Mouse (Mus musculus) kidney, postnatal 4 days (tissue): Measurements from ENCODE around the gene 5830411N06Rik.
A peak's percentile ranks its signal among the peaks of the same experiment; 100 is the strongest.

Experiments
- DNase-seq, 2 experiments: peaks; one replicate each; pipeline ENCODE4 v3.0.0; 2021; ENCODE audit warnings: mixed read lengths in 2 of 2

5830411N06Rik gene

GRCm38 (mm10) chr7:140247216-140247615 is at the start of gene 5830411N06Rik:
Gene 5830411N06Rik (plus strand): TSS chr7:140247284.
- DNase-seq: no peak

GRCm38 (mm10) chr7:140201090-140201489 is 46.0 kb upstream of the 5830411N06Rik start:
- no peak for DNase-seq

DNA sequence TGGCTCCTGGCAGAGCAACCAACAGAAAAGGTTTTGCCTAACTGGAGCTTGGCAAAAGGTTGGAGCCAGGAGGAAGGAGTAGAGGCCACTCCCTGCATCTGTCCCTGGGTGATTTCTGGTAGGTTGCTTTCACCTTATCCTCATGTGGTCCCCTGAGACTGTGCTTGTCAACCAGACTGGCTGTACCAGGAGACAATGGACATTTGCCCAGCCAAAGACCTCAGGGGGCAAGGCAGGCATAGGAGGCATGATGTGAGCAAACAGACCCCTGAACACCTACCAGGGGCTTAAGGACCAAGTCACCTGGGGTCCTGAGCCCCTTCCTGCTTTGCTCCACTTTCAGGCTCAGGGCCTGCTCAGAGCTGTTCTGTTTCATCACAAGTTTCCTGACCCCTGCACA is 41.2 kb upstream of the 5830411N06Rik start, which contains the start of gene Olfr524:
Gene Olfr524, minus strand, starts transcription at position 101 of the 400 bp plus-strand sequence.
- DNase-seq: no peak

- no peak for DNase-seq
Measured at GRCm38 (mm10) chr7:140206904-140207303, 40.2 kb upstream of the 5830411N06Rik start.

GRCm38 (mm10) chr7:140208153-140208552 is 38.9 kb upstream of the 5830411N06Rik start:
- DNase-seq: no peak

DNA sequence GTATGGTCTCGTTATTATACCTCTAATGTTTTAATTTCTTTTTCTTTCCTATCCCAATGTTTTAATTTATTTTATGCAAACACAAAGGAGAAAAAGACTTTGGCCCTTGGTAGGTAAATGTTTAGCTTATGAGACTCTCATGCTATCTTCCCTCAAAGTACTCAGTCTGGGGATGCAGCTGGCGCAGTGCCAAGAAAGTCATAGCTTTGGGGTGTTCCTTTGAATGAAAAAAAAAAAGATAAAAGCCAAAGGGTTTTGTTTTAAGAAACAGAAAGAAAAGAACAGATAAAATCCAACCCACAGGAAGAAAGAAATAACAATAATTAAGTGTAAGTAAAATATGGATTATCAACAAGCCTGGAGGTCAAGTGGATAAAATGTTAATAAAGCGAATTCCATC is 38.4 kb upstream of the 5830411N06Rik start:
- DNase-seq: peak; percentile 20 to 36

- no peak for DNase-seq
Measured at GRCm38 (mm10) chr7:140213841-140214240, 33.2 kb upstream of the 5830411N06Rik start.

DNA sequence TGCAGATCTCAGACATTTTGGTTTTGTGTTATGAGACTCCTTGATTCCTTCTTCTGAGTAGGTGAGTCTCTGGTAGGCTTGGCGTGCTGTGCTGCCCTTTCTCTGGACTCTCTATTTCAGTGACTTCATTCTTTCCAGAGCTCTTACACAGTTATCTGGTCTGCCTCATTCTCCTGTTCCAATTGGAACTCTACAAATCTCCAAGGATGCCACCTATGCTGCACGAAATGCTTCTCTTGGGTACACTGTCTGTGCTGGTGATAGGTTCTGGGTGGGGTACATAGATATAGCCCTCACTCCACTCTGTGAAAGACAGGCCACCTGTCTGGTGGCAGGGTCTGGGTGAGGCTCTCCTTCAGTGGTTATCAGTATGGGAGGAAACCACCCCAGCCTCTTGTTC is 29.1 kb upstream of the 5830411N06Rik start, which contains the start of gene Cd163l1:
Gene Cd163l1, plus strand, starts transcription at position 301 of the 400 bp plus-strand sequence.
- no peak for DNase-seq

- peak; percentile 11 to 14 for DNase-seq
Measured at GRCm38 (mm10) chr7:140219268-140219667, 27.8 kb upstream of the 5830411N06Rik start.

- no peak for DNase-seq
Measured at GRCm38 (mm10) chr7:140220375-140220774, 26.7 kb upstream of the 5830411N06Rik start.

DNA sequence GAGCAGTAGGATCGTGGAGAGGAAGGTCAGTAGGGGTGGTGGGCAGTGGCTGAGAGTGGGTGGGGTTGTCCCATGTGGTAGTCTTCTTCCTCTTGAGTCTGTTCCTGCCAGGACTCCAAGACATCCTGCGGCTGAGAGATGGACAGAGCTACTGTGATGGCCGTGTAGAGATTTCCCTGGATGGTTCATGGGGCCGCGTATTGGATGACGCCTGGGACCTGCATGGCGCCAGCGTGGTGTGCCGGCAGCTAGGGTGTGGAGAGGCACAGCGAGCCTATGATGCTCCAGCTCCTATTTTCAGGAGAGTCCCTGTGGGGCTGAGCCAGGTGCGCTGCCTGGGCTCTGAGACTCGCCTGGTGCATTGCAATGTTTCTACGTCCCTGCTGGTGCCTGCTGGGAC is 22.9 kb upstream of the 5830411N06Rik start:
- DNase-seq: no peak

- DNase-seq: peak; percentile 6 to 24
Measured at GRCm38 (mm10) chr7:140228476-140228875, 18.6 kb upstream of the 5830411N06Rik start.

- no peak for DNase-seq
Measured at GRCm38 (mm10) chr7:140231026-140231425, 16.1 kb upstream of the 5830411N06Rik start.

- DNase-seq: no peak
Measured at GRCm38 (mm10) chr7:140233696-140234095, 13.4 kb upstream of the 5830411N06Rik start.

DNA sequence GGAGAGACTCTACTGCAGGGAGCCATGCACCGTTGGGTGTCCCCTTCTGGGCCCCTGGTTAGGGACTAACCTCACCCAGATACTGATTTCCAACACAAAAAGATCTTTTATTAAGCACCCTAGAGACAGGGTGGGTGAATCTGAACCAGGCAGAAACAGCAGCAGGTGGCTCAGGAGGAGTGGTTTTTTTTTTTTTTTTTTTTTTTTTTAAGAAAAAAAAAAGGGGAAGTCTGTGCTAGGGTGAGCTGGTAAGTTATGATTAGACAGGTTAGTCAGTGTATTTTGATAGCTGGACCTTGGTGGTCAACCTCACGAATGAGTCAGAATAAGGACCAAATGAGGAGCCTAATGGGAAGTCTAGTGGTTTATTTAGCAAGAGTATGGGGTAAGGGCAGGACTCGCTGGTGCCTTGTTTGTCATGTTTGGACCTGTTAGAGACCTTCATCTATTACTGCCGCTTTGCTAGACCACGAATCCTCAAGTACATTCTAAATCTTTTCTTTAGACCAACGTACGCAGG is 6.8 kb downstream of the 5830411N06Rik start:
- no peak for DNase-seq

DNA sequence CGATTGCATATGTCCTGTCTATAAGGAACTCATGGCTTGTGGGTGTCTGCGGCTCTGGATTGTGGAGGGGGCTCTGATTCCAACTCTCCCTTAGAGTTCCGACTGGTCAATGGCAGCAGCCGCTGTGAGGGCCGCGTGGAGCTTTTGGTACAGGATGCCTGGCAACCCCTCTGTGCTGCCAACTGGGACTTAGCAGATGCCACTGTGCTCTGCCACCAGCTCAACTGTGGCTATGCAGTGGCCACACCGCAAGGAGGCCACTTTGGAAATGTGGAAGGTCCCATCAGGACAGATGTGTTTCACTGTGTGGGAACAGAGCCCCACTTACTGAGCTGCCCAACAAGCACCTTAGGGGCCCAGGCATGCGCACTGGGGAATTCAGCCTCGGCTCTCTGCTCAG is 48.7 kb downstream of the 5830411N06Rik start:
- DNase-seq: no peak

DNA sequence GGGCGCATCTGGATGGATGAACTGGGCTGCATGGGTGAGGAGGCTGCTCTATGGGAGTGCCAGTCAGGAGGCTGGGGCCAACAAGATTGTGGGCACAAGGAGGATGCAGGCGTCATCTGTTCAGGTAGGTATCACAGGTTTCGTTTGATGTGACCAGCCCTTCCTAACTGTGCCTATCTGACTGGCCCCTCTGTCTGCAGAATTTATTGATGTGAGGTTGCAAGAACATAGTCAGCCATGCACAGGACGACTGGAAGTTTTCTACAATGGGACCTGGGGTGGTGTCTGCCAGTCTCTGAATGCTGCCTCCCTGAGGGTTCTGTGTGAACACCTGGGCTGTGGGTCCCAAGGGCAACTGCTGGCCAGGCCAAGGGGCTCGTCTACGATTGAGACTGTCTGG is 49.8 kb downstream of the 5830411N06Rik start:
- no peak for DNase-seq

- DNase-seq: no peak
Measured at GRCm38 (mm10) chr7:140299416-140299815, 52.3 kb downstream of the 5830411N06Rik start.

GRCm38 (mm10) chr7:140319861-140320385 is 72.8 kb downstream of the 5830411N06Rik start:
- DNase-seq: no peak

GRCm38 (mm10) chr7:140320558-140320957 is 73.5 kb downstream of the 5830411N06Rik start, which contains the start of gene Olfr525:
Gene Olfr525 (plus strand): TSS chr7:140320858.
- no peak for DNase-seq

DNA sequence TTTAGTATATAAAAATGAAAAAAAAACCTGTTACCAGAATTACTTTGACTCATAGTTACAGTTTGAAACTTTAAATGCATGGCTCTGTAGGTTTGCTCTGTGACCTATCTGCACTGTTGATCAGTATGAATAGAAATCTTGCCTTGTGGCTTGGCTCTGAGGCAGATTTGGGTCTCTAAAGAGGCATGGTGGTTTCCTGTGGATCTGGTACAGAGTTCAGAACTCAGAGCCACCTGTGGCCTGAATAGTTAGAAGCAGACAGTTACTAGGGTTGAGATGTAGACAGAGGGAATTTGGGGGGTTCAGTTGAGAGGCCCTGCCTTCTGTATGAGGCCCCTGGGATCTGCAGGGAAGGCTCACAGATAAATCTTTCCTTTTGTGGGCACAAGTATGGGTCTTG is 74.1 kb downstream of the 5830411N06Rik start:
- no peak for DNase-seq

DNA sequence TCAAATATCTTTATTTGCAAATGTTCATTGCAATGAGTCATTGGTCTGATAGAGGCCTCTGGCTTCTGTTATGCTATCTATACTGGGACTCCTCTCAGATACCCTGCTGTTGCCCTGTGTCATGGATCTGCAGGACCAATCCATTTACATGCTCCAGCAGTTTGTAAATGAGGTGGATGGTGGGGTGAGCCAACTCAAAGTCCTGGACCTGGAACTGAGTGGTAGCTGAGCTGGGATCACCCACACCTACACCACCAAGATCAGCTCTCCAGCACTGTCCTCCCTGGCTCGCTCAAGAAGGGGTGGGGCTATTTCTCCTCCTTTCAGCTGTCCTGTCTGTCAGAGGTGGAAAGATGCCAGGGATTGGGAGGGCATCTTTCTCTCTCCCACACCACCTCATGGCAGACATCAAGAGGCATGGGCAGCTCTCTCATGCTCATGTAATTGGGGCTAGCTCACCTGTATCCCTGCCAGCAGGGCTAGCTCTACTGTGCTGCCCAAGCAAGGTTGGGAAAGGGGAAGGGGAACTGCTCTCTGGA is 82.8 kb downstream of the 5830411N06Rik start:
- DNase-seq: no peak

DNA sequence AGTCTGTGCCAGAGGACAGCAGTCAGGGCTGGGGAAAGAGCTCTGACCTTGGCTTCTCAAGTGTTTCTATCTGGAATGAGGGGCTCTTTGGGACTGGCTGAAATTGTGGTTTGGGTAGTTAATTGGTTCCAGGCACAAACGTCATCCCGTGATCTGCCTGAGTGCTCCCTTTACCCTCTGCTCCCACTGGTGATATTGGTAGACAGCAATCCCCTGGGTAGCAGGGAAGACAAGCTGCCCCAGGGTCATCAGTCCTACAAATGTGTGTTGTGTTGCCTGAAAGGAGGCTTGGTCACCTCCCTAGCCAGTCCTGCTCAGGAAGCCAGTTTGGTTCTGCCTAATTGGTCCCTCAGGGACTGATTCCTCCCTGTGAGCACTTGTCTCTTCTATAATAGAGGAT is 86.6 kb downstream of the 5830411N06Rik start, which contains the start of gene Olfr527:
Gene Olfr527, plus strand, starts transcription at position 301 of the 400 bp plus-strand sequence.
- no peak for DNase-seq
